Mouse (Mus musculus): ENCODE results near the gene Atp6v1g2. TPM values are rescaled to one million over a fixed set of nuclear protein-coding genes. Genes with fewer than 3 reads are reported as not detected.

Atp6v1g2 gene
- polyA plus RNA-seq, 1 experiment from 2014 or later = 3.7 TPM

DNA sequence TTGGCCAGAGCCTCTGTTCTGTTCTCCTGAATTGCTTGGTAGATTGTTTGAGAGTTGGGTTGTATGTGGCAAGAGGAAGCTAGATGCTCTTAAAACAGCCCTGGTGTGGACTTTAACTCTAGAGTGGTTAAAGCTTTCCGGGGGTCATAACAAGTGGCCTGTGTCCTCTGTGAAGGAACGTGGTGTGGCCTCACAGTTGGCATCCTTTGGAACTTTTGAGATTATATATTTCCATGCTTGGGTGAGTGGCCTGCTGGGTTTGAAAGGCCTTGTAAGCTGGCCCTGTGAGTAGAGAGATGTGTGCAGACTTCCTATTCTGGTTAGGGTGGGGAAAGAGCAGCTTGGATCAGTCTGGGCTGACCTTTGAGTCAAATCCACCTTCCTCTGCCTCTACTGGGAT is 11.5 kb downstream of the Atp6v1g2 start:
- TF ChIP-seq CTCF (IDR thresholded peaks at IDR 0.05) = no peak
- CTCF ChIA-PET = interaction anchor here (1.3 to 7.8 kb wide), 4 partner anchors 12 to 76 kb away, joined by 3 to 58 read pairs (median 10); no protein-coding TSS in a partner anchor
- no peak for ATAC-seq
- in situ Hi-C loops (cut with MboI; ENCODE audit: low pct_unique_long_range_greater_than_20kb) = loop anchor here (10.0 kb wide), 1 partner anchor 400 kb away; no protein-coding TSS in a partner anchor
- POLR2A ChIA-PET = interaction anchor here (0.6 to 1.4 kb wide), 4 partner anchors 9 to 80 kb away, joined by 3 to 5 read pairs (median 4); partner anchors contain the start of gene Prrc2a
- H3K27me3 ChIP-seq = no peaks in the 10 kb centered on the region
- DNase-seq (ENCODE audit: low read depth, low spot score) = no peak

DNA sequence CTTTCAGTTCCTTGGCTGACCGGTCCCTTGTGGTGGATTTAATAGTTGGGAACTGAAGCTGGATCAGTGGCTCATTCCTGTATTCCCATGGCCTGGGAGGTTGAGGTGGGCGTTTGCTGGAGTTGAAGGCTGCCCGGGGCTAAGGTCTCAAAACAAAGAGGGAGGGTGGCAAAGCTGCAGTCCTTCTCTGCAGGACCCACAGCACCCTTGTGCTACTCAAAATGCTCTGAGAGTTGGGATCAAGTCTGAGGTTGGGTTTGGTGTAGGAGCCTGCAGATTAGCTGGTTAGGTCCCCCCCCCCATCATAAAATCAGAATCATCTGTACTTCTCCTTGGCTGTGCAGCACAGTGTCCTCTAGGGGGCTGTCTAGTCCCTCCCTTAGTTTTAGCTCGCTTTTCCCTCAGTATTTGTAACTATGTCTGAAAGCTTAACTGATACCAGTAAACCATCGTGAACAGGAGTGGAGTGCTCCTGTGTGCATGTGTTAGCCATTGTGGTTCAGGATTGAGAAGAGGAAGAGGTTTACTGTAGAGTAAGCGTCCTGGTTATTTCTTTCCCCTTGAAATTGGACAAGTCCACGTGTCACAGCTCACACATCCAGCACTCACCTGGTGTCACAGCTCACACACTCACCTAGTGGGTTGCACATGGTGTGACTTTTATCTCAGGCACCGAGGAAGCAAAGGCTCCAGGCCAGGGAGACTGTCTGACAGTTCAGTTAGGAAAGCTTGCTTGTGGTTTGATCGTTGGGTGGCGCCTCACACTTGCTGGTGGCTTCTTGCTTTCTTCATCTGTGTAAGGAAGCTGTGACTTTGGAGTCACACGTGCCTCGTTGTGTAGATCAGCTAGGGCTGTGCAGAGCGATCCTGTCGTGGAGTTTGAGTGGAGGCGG is 12.5 kb downstream of the Atp6v1g2 start:
- ATAC-seq = no peak
- in situ Hi-C loops (cut with MboI; ENCODE audit: low pct_unique_long_range_greater_than_20kb) = loop anchor here (10.0 kb wide), 1 partner anchor 401 kb away; no protein-coding TSS in a partner anchor
- ChIA-PET POLR2A (interaction anchor here (0.7 to 1.1 kb wide), 4 partner anchors 8 to 34 kb away, joined by 3 to 5 read pairs (median 3); no protein-coding TSS in a partner anchor), CTCF (interaction anchor here (0.8 to 7.8 kb wide), 6 partner anchors 11 to 82 kb away, joined by 3 to 58 read pairs (median 5); partner anchors contain the start of gene Atp6v1g2)
- no peak for TF ChIP-seq CTCF (IDR thresholded peaks at IDR 0.05)
- no peaks in the 10 kb centered on the region for H3K27me3 ChIP-seq
- DNase-seq (ENCODE audit: low read depth, low spot score) = no peak

DNA sequence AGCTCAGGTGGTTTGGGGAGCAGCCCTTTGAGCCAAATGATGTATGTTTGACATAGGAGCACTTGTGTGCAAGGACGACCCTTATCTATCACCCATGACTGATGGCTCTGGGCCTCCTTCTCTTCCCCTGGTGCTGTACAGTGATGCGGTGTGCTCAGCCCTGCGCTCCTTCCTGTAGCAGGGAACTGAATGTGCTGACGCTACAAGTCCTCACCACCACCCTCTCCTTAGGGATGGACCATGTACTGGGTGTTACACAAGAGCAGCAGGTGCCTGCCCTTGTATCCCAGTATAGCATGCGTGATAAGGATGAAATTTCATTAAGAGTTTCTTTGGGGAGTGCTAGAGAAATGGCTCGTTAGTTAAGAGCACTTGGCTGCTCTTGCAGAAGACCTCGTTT is 13.7 kb downstream of the Atp6v1g2 start:
- no peaks in the 10 kb centered on the region for H3K27me3 ChIP-seq
- no peak for ATAC-seq
- POLR2A ChIA-PET = no interaction called here

DNA sequence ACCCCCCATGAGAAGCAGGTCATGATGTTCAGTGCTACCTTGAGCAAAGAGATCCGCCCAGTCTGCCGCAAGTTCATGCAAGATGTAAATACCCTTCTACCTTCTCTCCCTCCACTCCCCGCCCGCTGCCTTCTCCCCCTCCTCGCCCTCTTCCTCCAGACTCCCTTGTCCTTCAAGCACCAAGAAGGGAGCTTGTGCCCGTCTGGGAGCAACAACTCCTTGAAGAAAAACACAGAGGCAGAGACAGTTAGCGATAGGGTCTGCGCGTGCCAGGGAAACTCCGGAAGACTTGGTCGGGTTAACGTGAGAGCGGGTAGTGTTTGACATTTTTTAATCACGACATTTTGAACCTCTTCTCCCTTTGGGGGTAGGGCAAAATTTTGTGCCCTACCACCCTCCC is 15.5 kb downstream of the Atp6v1g2 start:
- ATAC-seq (no peak), DNase-seq (ENCODE audit: low read depth, low spot score) (no peak)
- in situ Hi-C loops (cut with MboI; ENCODE audit: low pct_unique_long_range_greater_than_20kb) = loop anchor here (10.0 kb wide), 1 partner anchor 404 kb away; no protein-coding TSS in a partner anchor
- POLR2A ChIA-PET = no interaction called here
- no peak for TF ChIP-seq CTCF (IDR thresholded peaks at IDR 0.05)
- CTCF ChIA-PET = no interaction called here
- no peaks in the 10 kb centered on the region for H3K27me3 ChIP-seq

More for the DNA sequence above, 13.7 kb downstream of the Atp6v1g2 start:
- in situ Hi-C loops (cut with MboI; ENCODE audit: low pct_unique_long_range_greater_than_20kb) = loop anchor here (10.0 kb wide), 1 partner anchor 402 kb away; no protein-coding TSS in a partner anchor
- CTCF ChIA-PET = interaction anchor here (1.8 to 7.8 kb wide), 2 partner anchors 10 to 83 kb away, joined by 6 to 58 read pairs; no protein-coding TSS in a partner anchor
- DNase-seq (ENCODE audit: low read depth, low spot score) = no peak
- no peak for TF ChIP-seq CTCF (IDR thresholded peaks at IDR 0.05)

DNA sequence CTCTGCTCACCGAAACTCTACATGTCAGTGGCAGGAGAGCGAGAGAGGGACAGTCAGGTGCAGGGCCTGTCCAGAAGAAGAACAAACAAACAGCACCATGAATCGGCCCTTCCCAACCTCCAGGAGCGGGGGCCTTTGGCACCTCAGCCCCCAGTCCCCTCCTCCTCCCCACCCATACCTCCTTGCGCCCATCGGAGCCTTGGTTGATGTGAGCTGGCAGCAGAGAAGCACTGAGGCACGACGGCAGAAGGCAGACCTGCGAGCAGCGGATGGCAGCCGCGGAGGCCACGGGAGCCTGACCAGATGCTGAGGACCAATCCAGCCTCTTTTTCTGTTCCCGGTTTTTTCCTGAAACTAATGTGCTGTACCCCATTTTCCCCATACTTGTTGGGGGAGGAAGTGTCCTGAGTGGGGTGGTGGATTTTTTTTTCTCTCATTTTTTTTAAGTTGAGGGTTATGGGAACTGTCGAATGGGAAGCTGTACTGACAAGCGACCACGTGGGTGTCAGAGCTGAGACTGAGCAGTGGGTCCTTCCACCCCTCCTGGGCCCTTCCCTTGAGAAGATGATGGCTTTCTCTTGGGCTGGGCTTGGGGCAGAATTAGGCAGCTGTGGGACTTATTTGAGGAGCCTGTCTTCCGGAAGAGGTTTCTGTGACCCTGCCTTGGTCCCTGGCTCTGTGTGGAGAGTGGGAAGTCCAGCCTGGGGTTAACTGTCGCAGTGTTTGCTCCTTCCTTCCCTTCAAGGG is 16.2 kb downstream of the Atp6v1g2 start:
- ChIA-PET POLR2A (interaction anchor here (4.5 kb wide), 1 partner anchor 8 kb away, joined by 21 read pairs; the partner anchor contains the start of gene Ddx39b), CTCF (no interaction called here)
- ATAC-seq = no peak
- DNase-seq (ENCODE audit: low read depth, low spot score) = no peak
- TF ChIP-seq CTCF (IDR thresholded peaks at IDR 0.05) = no peak
- in situ Hi-C loops (cut with MboI; ENCODE audit: low pct_unique_long_range_greater_than_20kb) = loop anchor here (10.0 kb wide), 1 partner anchor 405 kb away; no protein-coding TSS in a partner anchor
- H3K27me3 ChIP-seq = no peaks in the 10 kb centered on the region

DNA sequence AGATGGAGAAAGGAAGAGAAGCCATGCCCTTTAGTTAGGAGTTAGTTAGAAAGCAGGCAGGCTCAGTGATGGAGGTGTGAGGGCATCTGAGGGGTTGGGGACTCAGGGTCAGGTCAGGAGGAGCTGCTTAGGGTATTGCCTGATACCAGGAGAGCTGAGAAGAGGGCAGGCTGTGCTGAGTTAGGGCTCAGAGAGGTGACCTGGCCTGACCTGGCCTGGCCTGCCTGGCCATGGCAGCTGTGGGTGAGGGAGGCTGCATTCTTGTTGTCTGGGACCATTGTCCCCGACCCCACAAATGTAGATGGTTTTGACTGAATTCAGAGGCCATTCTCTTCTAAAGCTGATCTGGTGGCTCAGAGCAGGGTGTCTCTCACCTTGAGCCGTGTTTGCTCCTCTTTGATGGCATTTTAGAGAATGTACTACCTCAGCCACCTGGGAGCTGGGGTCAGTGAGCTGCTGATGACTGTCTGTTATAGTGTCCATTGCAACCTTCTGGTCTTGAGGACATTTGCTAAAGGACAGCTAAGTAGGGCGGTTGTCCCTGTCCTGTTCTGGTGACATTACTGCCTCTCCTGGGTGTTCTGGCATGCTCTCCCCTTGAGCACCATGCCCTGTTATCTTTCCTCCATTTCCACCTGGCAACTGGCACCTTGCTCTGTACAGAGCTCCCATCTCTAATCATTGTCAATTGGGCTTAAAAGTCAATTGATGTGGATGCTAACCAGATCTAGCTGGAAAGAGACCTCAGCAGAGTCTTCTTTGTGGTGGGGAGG is 17.1 kb downstream of the Atp6v1g2 start:
- ATAC-seq (no peak), DNase-seq (ENCODE audit: low read depth, low spot score) (no peak)
- no peaks in the 10 kb centered on the region for H3K27me3 ChIP-seq
- ChIA-PET POLR2A (interaction anchor here (4.5 kb wide), 1 partner anchor 9 kb away, joined by 21 read pairs; the partner anchor contains the start of gene Ddx39b), CTCF (no interaction called here)
- TF ChIP-seq CTCF (IDR thresholded peaks at IDR 0.05) = no peak
- in situ Hi-C loops (cut with MboI; ENCODE audit: low pct_unique_long_range_greater_than_20kb) = no loop called here

- no peaks in the 10 kb centered on the region for H3K27me3 ChIP-seq
- ChIA-PET POLR2A (interaction anchor here (4.5 kb wide), 1 partner anchor 10 kb away, joined by 21 read pairs; the partner anchor contains the start of gene Ddx39b), CTCF (interaction anchor here (0.8 kb wide), 1 partner anchor 18 kb away, joined by 3 read pairs; no protein-coding TSS in a partner anchor)
- no peak for TF ChIP-seq CTCF (IDR thresholded peaks at IDR 0.05)
- no peak for ATAC-seq
- no peak for DNase-seq (ENCODE audit: low read depth, low spot score)
- in situ Hi-C loops (cut with MboI; ENCODE audit: low pct_unique_long_range_greater_than_20kb) = no loop called here
Observed at GRCm38 (mm10) chr17:35251162-35251719, 17.8 kb downstream of the Atp6v1g2 start.

DNA sequence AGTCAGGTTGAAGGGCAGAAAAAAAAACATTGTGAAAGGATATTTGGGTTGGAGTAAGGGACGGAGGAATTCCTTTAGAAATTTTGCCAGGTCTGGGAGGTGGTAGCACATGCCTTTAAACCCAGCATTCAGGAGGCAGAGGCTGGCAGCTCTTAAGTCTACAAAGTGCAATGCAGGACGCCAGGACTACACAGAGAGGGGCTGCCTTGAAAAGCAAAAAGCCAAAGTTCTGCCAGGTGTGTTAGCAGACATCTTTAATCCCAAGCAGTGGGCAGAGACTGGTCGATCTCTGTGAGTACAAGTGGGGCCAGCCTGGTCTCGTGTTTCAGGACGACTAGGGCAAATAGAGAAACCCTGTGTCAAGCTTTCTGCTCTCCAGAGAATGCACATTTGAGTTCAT is 18.5 kb downstream of the Atp6v1g2 start:
- no peak for ATAC-seq
- DNase-seq (ENCODE audit: low read depth, low spot score) = no peak
- H3K27me3 ChIP-seq = no peaks in the 10 kb centered on the region
- in situ Hi-C loops (cut with MboI; ENCODE audit: low pct_unique_long_range_greater_than_20kb) = no loop called here
- POLR2A ChIA-PET = interaction anchor here (4.5 kb wide), 1 partner anchor 11 kb away, joined by 21 read pairs; the partner anchor contains the start of gene Ddx39b
- CTCF ChIA-PET = interaction anchor here (0.8 kb wide), 1 partner anchor 18 kb away, joined by 3 read pairs; no protein-coding TSS in a partner anchor
- no peak for TF ChIP-seq CTCF (IDR thresholded peaks at IDR 0.05)

DNA sequence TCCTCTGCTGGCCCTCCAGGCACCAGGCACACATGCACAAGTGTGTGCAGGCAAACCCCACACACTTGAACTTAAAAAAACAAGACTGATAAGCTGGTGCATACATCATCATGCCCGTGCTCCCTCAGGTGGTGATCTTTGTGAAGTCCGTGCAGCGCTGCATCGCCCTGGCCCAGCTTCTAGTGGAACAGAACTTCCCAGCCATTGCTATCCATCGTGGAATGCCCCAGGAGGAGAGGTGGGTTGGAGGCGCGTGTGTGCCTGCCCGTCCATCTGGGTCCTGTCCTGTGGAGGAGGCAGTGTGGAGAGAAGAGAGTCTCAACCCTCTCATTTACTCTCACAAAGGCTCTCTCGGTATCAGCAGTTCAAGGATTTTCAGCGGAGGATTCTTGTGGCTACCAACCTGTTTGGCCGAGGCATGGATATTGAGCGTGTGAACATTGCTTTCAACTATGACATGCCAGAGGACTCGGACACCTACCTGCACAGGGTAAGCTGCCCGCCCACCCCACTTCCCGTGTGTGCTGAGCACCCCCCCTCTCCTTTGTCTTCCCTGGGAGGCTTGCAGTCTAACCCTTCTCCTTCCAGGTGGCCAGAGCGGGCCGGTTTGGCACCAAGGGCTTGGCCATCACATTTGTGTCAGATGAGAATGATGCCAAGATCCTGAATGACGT is 19.3 kb downstream of the Atp6v1g2 start:
- in situ Hi-C loops (cut with MboI; ENCODE audit: low pct_unique_long_range_greater_than_20kb) = no loop called here
- no peak for TF ChIP-seq CTCF (IDR thresholded peaks at IDR 0.05)
- DNase-seq (ENCODE audit: low read depth, low spot score) (no peak), ATAC-seq (no peak)
- no peaks in the 10 kb centered on the region for H3K27me3 ChIP-seq
- POLR2A ChIA-PET = interaction anchor here (1.0 to 4.5 kb wide), 2 partner anchors 12 to 39 kb away, joined by 3 to 21 read pairs; partner anchors contain the start of gene Ddx39b
- CTCF ChIA-PET = no interaction called here

All from Patski (cell line).